Mouse (Mus musculus) embryonic facial prominence, embryonic 11.5 days (tissue): Measurements from ENCODE around the gene Tgfbr1. TPM values are rescaled to one million over a fixed set of nuclear protein-coding genes. Genes with fewer than 3 reads are reported as not detected.

ENCODE experiments used
- ATAC-seq: fragments of 200-750 bp; cut with Nextera tagmentation; replicated peaks from 2 replicates; pipeline ENCODE4 v1.8.0; 2017; ENCODE audit warnings: low read depth; ENCODE audit not compliant: insufficient number of reproducible peaks, low FRiP score, low TSS enrichment
- DNase-seq: peaks from one replicate; pipeline ENCODE4 v3.0.0-alpha.2; 2015; ENCODE audit warnings: low spot score
- H3K27ac ChIP-seq: fragments of 300-500 bp; sonication (generic); replicated peaks from 2 replicates; pipeline ENCODE4 v1.5.1; 2014; ENCODE audit warnings: mild to moderate bottlenecking, low read depth, low read length, control low read depth
- H3K27me3 ChIP-seq: fragments of 300-500 bp; sonication (generic); 2 replicates; pipeline ENCODE4 v1.6.1; 2014; ENCODE audit warnings: mild to moderate bottlenecking, low read length, moderate library complexity, mixed read lengths; ENCODE audit not compliant: control insufficient read depth, insufficient read depth
- H3K36me3 ChIP-seq: fragments of 300-500 bp; sonication (generic); replicated peaks from 2 replicates; pipeline ENCODE4 v1.6.1; 2014; ENCODE audit warnings: low read depth, mild to moderate bottlenecking, low read length, moderate library complexity, mixed read lengths; ENCODE audit not compliant: control insufficient read depth, insufficient read depth
- H3K4me1 ChIP-seq: fragments of 300-500 bp; sonication (generic); 2 replicates; pipeline ENCODE4 v1.6.1; 2014; ENCODE audit warnings: low read length, mixed read lengths; ENCODE audit not compliant: control insufficient read depth, insufficient read depth
- H3K4me2 ChIP-seq: fragments of 300-500 bp; sonication (generic); 2 replicates; pipeline ENCODE4 v1.6.1; 2014; ENCODE audit warnings: low read depth, mild to moderate bottlenecking, control low read depth, low read length, moderate library complexity
- H3K4me3 ChIP-seq: fragments of 300-500 bp; sonication (generic); 2 replicates; pipeline ENCODE4 v1.5.1; 2014; ENCODE audit warnings: low read depth, low read length, control low read depth
- H3K9ac ChIP-seq: fragments of 300-500 bp; sonication (generic); replicated peaks from 2 replicates; pipeline ENCODE4 v1.6.1; 2014; ENCODE audit warnings: mild to moderate bottlenecking, control low read depth, low read length
- H3K9me3 ChIP-seq: fragments of 300-500 bp; sonication (generic); replicated peaks from 2 replicates; pipeline ENCODE4 v1.6.1; 2016; ENCODE audit warnings: mild to moderate bottlenecking, low read length, inconsistent platforms, mixed read lengths; ENCODE audit not compliant: control insufficient read depth
- WGBS: fragments of 180-500 bp; shearing (Covaris S2); extraction: QIAGEN DNeasy Blood & Tissue Kit; methylation state at CpG from one replicate; pipeline ENCODE4 v1.1.7; 2014; 5-methylcytosine and 5-hydroxymethylcytosine counted together
- polyA plus RNA-seq: library from polyadenylated mRNA; unstranded; fragments of >200 nt; fragmentation: Nextera tagmentation; extraction: Ambion mirVana; gene quantifications from 2 replicates; pipeline ENCODE4 v1.2.1, GENCODE M21; 2014

The Tgfbr1 gene
- polyA plus RNA-seq, 1 experiment from 2014 or later, result 111 TPM

DNA sequence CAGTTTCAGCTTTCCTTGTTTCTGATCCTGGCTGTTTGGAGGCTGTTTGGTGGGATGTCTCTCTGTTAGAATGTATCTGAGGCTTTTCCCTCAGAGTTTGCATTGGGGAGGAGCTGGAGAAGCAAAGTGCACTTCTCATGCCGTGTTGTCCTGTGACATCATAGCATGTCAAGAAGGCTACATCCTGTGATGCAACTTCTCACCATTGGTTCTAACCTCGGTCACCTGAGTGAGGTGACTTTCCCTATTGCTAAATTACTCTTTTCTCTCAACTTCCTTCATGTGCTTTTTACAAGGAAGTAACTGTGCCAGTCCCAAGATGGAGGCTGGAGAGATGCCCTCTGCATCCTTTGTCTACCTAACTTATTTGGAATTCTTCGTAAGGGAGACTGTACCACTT lies 95.5 kb downstream of the Tgfbr1 start:
- Histone ChIP-seq H3K4me3 (no peak overlapping the region), H3K27ac (no peak overlapping the region), H3K9ac (no peak overlapping the region), H3K4me2 (no peak overlapping the region), H3K27me3 (no peaks in the 10 kb centered on the region), H3K4me1 (no peaks in the 10 kb centered on the region), H3K9me3 (no peaks in the 10 kb centered on the region), H3K36me3 (no peaks in the 10 kb centered on the region)
- 91% methylated on average over 3 of the region's 3 CpGs for WGBS
- ATAC-seq (no peak), DNase-seq (no peak)

DNA sequence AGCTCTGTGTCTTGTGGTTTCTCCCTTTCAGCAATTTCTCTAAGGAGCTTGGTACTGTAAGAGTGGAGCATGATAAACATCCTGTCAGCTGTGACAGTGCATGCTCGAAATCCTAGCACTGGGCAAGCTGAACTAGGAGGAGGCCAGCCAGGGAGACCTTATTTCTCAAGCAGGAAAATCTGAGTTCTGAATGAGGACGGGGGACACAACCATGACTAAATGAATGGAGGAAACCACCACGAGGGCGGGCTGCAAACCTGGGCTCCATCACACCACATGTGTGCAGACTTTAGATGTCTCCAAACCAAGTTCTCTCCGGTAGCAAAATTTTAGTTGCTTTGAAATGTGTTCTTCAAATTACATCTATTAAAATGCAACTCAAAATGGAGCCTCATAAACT lies 96.1 kb downstream of the Tgfbr1 start:
- Histone ChIP-seq H3K4me1 (no peaks in the 10 kb centered on the region), H3K4me2 (no peak overlapping the region), H3K9ac (no peak overlapping the region), H3K27ac (no peak overlapping the region), H3K9me3 (no peaks in the 10 kb centered on the region), H3K27me3 (no peaks in the 10 kb centered on the region), H3K36me3 (no peaks in the 10 kb centered on the region), H3K4me3 (no peak overlapping the region)
- WGBS, result 49% methylated on average over 5 of the region's 5 CpGs
- DNase-seq (no peak), ATAC-seq (no peak)

DNA sequence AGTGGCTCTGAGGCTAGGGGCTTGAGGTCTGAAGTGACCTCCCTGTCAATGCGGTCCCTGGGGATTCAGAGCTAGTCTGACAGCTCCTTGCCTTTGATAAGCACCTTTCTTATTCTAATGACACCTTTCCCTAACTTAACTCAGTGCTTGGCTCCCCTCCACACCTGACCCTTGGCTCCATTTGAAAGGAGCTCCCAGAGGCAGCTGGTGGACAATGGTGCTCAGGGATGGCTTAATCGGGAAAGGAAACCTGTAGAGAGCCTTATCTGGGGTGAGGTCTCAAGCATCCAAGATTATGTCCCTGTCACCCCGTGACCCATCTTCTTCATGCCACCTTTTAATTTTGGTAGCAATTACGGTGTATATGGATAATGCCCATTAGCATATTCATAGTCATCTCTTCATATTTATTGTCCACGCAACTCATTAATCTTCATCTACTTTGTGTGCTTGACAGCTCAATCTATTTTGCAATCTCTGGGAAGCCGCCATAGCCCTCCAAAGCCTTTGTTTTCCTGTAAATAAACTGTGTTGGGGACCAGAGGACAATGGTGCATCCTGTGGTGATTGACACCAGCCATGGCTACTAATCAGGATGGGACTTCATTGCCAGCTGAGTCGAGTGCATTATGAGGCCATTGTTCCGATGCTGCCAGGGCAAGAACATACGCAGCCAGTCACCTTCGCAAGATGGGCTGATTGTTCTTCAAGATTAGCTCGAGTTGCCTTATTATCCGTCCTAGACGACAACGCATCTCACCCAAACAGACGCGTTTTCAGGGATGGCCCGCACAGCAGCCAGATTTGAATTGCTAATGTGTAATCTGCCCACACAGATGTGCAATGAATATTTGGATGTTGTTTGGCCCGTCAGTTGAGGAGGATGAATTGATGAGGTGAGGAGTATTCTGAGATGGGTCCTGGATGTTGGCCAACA lies 96.8 kb downstream of the Tgfbr1 start:
- no peak overlapping the region for H3K4me3 ChIP-seq
- no peak; the same call in 1 of the 2 replicates for ATAC-seq
- no peak overlapping the region for H3K27ac ChIP-seq
- DNase-seq, result no peak
- H3K4me2 ChIP-seq, result no peak overlapping the region
- no peaks in the 10 kb centered on the region for H3K27me3 ChIP-seq
- WGBS, result 25% methylated on average over 18 of the region's 18 CpGs
- no peaks in the 10 kb centered on the region for H3K36me3 ChIP-seq
- no peak overlapping the region for H3K9ac ChIP-seq
- H3K4me1 ChIP-seq, result no peaks in the 10 kb centered on the region
- H3K9me3 ChIP-seq, result no peaks in the 10 kb centered on the region

Other genes with a start within 250 kb of the Tgfbr1 start
- gene Col15a1, start 145.1 kb upstream of the Tgfbr1 start, polyA plus RNA-seq, result 8.6 and 8.8 TPM in 2 replicates
- 107 and 111 TPM in 2 replicates for gene Alg2, start 121.1 kb downstream of the Tgfbr1 start, polyA plus RNA-seq
- gene Sec61b, start 121.4 kb downstream of the Tgfbr1 start, polyA plus RNA-seq, result 391 and 410 TPM in 2 replicates